Mouse (Mus musculus): Measurements from ENCODE around the gene Hnrnpul2. TPM values are rescaled to one million over a fixed set of nuclear protein-coding genes. Genes with fewer than 3 reads are reported as not detected.
"Not testable (repeated sequence)": the region's sequence is repeated elsewhere in the genome, so short reads cannot be mapped to it uniquely, and the experiment has no call there.

Gene Hnrnpul2
- polyA plus RNA-seq, 1 experiment from 2014 or later = 4.1 TPM

GRCm38 (mm10) chr19:8829660-8830059 lies 9.8 kb downstream of the Hnrnpul2 start, which contains the start of gene AC129217.1:
Gene AC129217.1 (plus strand): TSS chr19:8829773.
- Histone ChIP-seq H3K27me3 (ENCODE audit: insufficient read depth, poor library complexity, severe bottlenecking) (no peaks in the 10 kb centered on the region), H3K4me1 (replicated peaks) (no peaks in the 10 kb centered on the region), H3K4me3 (no peak within 1 kb of the TSS), H3K9me3 (no peaks in the 10 kb centered on the region), H3K36me3 (peaks cover 100% of the 10 kb centered on the region), H3K27ac (no peak within 1 kb of the TSS)
- whole genome bisulfite sequencing = 89% methylated on average over 8 of the region's 8 CpGs
- DNase-seq (ENCODE audit: low spot score) = no peak

- no peak overlapping the region for H3K27ac ChIP-seq
- no peaks in the 10 kb centered on the region for H3K4me1 ChIP-seq (replicated peaks)
- H3K36me3 ChIP-seq = peaks cover 100% of the 10 kb centered on the region
- WGBS = 90% methylated on average over 8 of the region's 8 CpGs
- no peak for DNase-seq (ENCODE audit: low spot score)
- no peak overlapping the region for H3K4me3 ChIP-seq
- H3K9me3 ChIP-seq = no peaks in the 10 kb centered on the region
- H3K27me3 ChIP-seq (ENCODE audit: insufficient read depth, poor library complexity, severe bottlenecking) = no peaks in the 10 kb centered on the region
Measured at GRCm38 (mm10) chr19:8830664-8831063, 10.9 kb downstream of the Hnrnpul2 start.

- Histone ChIP-seq H3K4me1 (replicated peaks) (no peaks in the 10 kb centered on the region), H3K4me3 (no peak overlapping the region), H3K36me3 (peaks cover 100% of the 10 kb centered on the region), H3K27me3 (ENCODE audit: insufficient read depth, poor library complexity, severe bottlenecking) (no peaks in the 10 kb centered on the region), H3K9me3 (no peaks in the 10 kb centered on the region), H3K27ac (no peak overlapping the region)
- WGBS = 86% methylated on average over 11 of the region's 11 CpGs
- no peak for DNase-seq (ENCODE audit: low spot score)
Measured at GRCm38 (mm10) chr19:8831262-8831661, 11.5 kb downstream of the Hnrnpul2 start.

- H3K27me3 ChIP-seq (ENCODE audit: insufficient read depth, poor library complexity, severe bottlenecking) = no peaks in the 10 kb centered on the region
- DNase-seq (ENCODE audit: low spot score) = no peak
- H3K36me3 ChIP-seq = peaks cover 88% of the 10 kb centered on the region
- WGBS = 94% methylated on average over 4 of the region's 4 CpGs
- peaks cover 10% of the 10 kb centered on the region for H3K4me1 ChIP-seq (replicated peaks)
- no peak overlapping the region for H3K27ac ChIP-seq
- no peaks in the 10 kb centered on the region for H3K9me3 ChIP-seq
- H3K4me3 ChIP-seq = no peak overlapping the region
Measured at GRCm38 (mm10) chr19:8832971-8833370, 13.2 kb downstream of the Hnrnpul2 start.

- H3K4me3 ChIP-seq; DNase-seq (ENCODE audit: low spot score); H3K27ac ChIP-seq; H3K27me3 ChIP-seq (ENCODE audit: insufficient read depth, poor library complexity, severe bottlenecking); H3K9me3 ChIP-seq: not testable (repeated sequence)
- H3K4me1 ChIP-seq (replicated peaks) = peaks cover 44% of the 10 kb centered on the region
- peaks cover 58% of the 10 kb centered on the region for H3K36me3 ChIP-seq
- WGBS = 97% methylated on average over 10 of the region's 10 CpGs
Measured at GRCm38 (mm10) chr19:8836327-8836726, 16.5 kb downstream of the Hnrnpul2 start.

- WGBS = under 1% methylated on average over 38 of the region's 38 CpGs
- peaks cover 55% of the 10 kb centered on the region for H3K36me3 ChIP-seq
- no peaks in the 10 kb centered on the region for H3K27me3 ChIP-seq (ENCODE audit: insufficient read depth, poor library complexity, severe bottlenecking)
Measured at GRCm38 (mm10) chr19:8837251-8837791, 17.5 kb downstream of the Hnrnpul2 start, which contains the start of gene Bscl2. Gene Bscl2 (plus strand): TSS chr19:8837467.

GRCm38 (mm10) chr19:8838041-8838730 lies 18.4 kb downstream of the Hnrnpul2 start:
- H3K9me3 ChIP-seq = no peaks in the 10 kb centered on the region
- DNase-seq (ENCODE audit: low spot score) = peak; percentile 53
- H3K4me1 ChIP-seq (replicated peaks) = peaks cover 44% of the 10 kb centered on the region
- no peaks in the 10 kb centered on the region for H3K27me3 ChIP-seq (ENCODE audit: insufficient read depth, poor library complexity, severe bottlenecking)
- H3K27ac ChIP-seq = peak overlapping the region; percentile 98
- peak overlapping the region; percentile 63 for H3K4me3 ChIP-seq
- 26% methylated on average over 15 of the region's 15 CpGs for WGBS
- peaks cover 55% of the 10 kb centered on the region for H3K36me3 ChIP-seq

More at GRCm38 (mm10) chr19:8837251-8837791, 17.5 kb downstream of the Hnrnpul2 start, which contains the start of gene Bscl2:
- no peaks in the 10 kb centered on the region for H3K9me3 ChIP-seq
- peak within 1 kb of the TSS; percentile 63 for H3K4me3 ChIP-seq
- DNase-seq (ENCODE audit: low spot score) = peak; percentile 89
- peak within 1 kb of the TSS; percentile 98 for H3K27ac ChIP-seq
- peaks cover 44% of the 10 kb centered on the region for H3K4me1 ChIP-seq (replicated peaks)

GRCm38 (mm10) chr19:8839103-8839907 lies 19.5 kb downstream of the Hnrnpul2 start, which contains the start of gene Gng3:
Gene Gng3 (minus strand): TSS chr19:8839194.
- WGBS = 41% methylated on average over 11 of the region's 11 CpGs
- peaks cover 47% of the 10 kb centered on the region for H3K36me3 ChIP-seq
- H3K27ac ChIP-seq = peak within 1 kb of the TSS; percentile 98
- H3K27me3 ChIP-seq (ENCODE audit: insufficient read depth, poor library complexity, severe bottlenecking) = no peaks in the 10 kb centered on the region
- H3K4me1 ChIP-seq (replicated peaks) = peaks cover 44% of the 10 kb centered on the region
- peak; percentile 69 for DNase-seq (ENCODE audit: low spot score)
- no peaks in the 10 kb centered on the region for H3K9me3 ChIP-seq
- H3K4me3 ChIP-seq = peak within 1 kb of the TSS; percentile 63

- Histone ChIP-seq H3K4me3 (peak overlapping the region; percentile 63), H3K27me3 (ENCODE audit: insufficient read depth, poor library complexity, severe bottlenecking) (no peaks in the 10 kb centered on the region)
- WGBS = 18% methylated on average over 29 of the region's 29 CpGs
Measured at GRCm38 (mm10) chr19:8839908-8840791, 20.3 kb downstream of the Hnrnpul2 start.

GRCm38 (mm10) chr19:8841012-8841411 lies 21.2 kb downstream of the Hnrnpul2 start:
- Histone ChIP-seq H3K27ac (peak overlapping the region; percentile 98), H3K9me3 (no peaks in the 10 kb centered on the region), H3K36me3 (peaks cover 35% of the 10 kb centered on the region), H3K27me3 (ENCODE audit: insufficient read depth, poor library complexity, severe bottlenecking) (no peaks in the 10 kb centered on the region), H3K4me3 (peak overlapping the region; percentile 63), H3K4me1 (replicated peaks) (peaks cover 44% of the 10 kb centered on the region)
- 88% methylated on average over 7 of the region's 7 CpGs for WGBS
- DNase-seq (ENCODE audit: low spot score) = no peak

More at GRCm38 (mm10) chr19:8839908-8840791, 20.3 kb downstream of the Hnrnpul2 start:
- peaks cover 44% of the 10 kb centered on the region for H3K4me1 ChIP-seq (replicated peaks)
- peaks cover 38% of the 10 kb centered on the region for H3K36me3 ChIP-seq
- peak; percentile 74 for DNase-seq (ENCODE audit: low spot score)
- H3K27ac ChIP-seq = peak overlapping the region; percentile 98
- H3K9me3 ChIP-seq = no peaks in the 10 kb centered on the region

GRCm38 (mm10) chr19:8842961-8843360 lies 23.2 kb downstream of the Hnrnpul2 start:
- Histone ChIP-seq H3K4me1 (replicated peaks) (peaks cover 33% of the 10 kb centered on the region), H3K36me3 (peaks cover 47% of the 10 kb centered on the region), H3K27me3 (ENCODE audit: insufficient read depth, poor library complexity, severe bottlenecking) (no peaks in the 10 kb centered on the region), H3K27ac (no peak overlapping the region), H3K4me3 (no peak overlapping the region), H3K9me3 (no peaks in the 10 kb centered on the region)
- DNase-seq (ENCODE audit: low spot score) = no peak
- 92% methylated on average over 6 of the region's 6 CpGs for WGBS

Data from hindbrain, embryonic 10.5 days (tissue).